ENCODE assay signal across 10 mouse cellular contexts in genomic region chr14:67993611-67994051, GRCm38 (mm10).
DNase-seq lines count a peak whose midpoint lies in the region; ATAC-seq lines count a peak whose summit lies in the region.
"Had no signal": no experiment of that assay in that cellular context is flagged by ENCODE, and none has a peak within 500 bp of the region (broad histone marks: within the 10 kb centered on the region; RNA-seq: fewer than 3 reads in every experiment).

No protein-coding gene starts in this region.

- DNase-seq in layer of hippocampus, adult 9-11 months = peak; percentile 43
- DNase-seq in layer of hippocampus, postnatal 36 days = no peak
- peak; percentile 27 to 77 for DNase-seq in left cerebral cortex, adult 8-10 months (ENCODE audit: low spot score in 2 of 2)
- DNase-seq in right cerebral cortex, postnatal 14 days = peak; percentile 8

- ATAC-seq in forebrain, embryonic 15.5 days (replicated peaks) = no peak
- no peak for ATAC-seq in intestine, embryonic 16.5 days
- ATAC-seq in megakaryocyte-erythroid progenitor cell, adult 5-6 weeks (replicated peaks; ENCODE audit: low FRiP score, low TSS enrichment, poor library complexity, severe bottlenecking) = no peak

- H3K9ac ChIP-seq in forebrain, embryonic 15.5 days (replicated peaks) = no peak overlapping the region
- no peak overlapping the region for H3K9ac ChIP-seq in intestine, embryonic 16.5 days (ENCODE audit: low read depth, low read length)
- H3K9ac ChIP-seq: liver, embryonic 13.5 days; stomach, embryonic 15.5 days had no signal

- peak overlapping the region; percentile 36 for H3K4me2 ChIP-seq in forebrain, embryonic 15.5 days (replicated peaks)
- no peak overlapping the region for H3K4me2 ChIP-seq in intestine, embryonic 16.5 days (ENCODE audit: low read depth, low read length)
- H3K4me2 ChIP-seq: liver, embryonic 13.5 days; stomach, embryonic 15.5 days had no signal

- no peaks in the 10 kb centered on the region for H3K27me3 ChIP-seq in forebrain, embryonic 15.5 days
- no peaks in the 10 kb centered on the region for H3K27me3 ChIP-seq in intestine, embryonic 16.5 days (replicated peaks; ENCODE audit: control insufficient read depth, insufficient read depth, low read length)
- H3K27me3 ChIP-seq: liver, embryonic 13.5 days; stomach, embryonic 15.5 days had no signal

- 48% methylated on average over 13 of the region's 13 CpGs for WGBS in forebrain, embryonic 15.5 days
- WGBS in intestine, embryonic 16.5 days = 65% methylated on average over 13 of the region's 13 CpGs

- no peak overlapping the region for H3K27ac ChIP-seq in forebrain, embryonic 15.5 days (replicated peaks)
- no peak overlapping the region for H3K27ac ChIP-seq in intestine, embryonic 16.5 days (ENCODE audit: low read length)
- H3K27ac ChIP-seq: liver, embryonic 13.5 days; stomach, embryonic 15.5 days had no signal

- H3K36me3 ChIP-seq in forebrain, embryonic 15.5 days = no peaks in the 10 kb centered on the region
- no peaks in the 10 kb centered on the region for H3K36me3 ChIP-seq in intestine, embryonic 16.5 days (ENCODE audit: control insufficient read depth, insufficient read depth, low read length)
- H3K36me3 ChIP-seq: liver, embryonic 13.5 days; stomach, embryonic 15.5 days had no signal

- peaks cover 6% of the 10 kb centered on the region; the same call in 1 of the 2 replicates for H3K4me1 ChIP-seq in forebrain, embryonic 15.5 days
- H3K4me1 ChIP-seq in intestine, embryonic 16.5 days (ENCODE audit: control insufficient read depth, insufficient read depth, low read length) = no peaks in the 10 kb centered on the region
- H3K4me1 ChIP-seq: liver, embryonic 13.5 days; stomach, embryonic 15.5 days had no signal

- no peaks in the 10 kb centered on the region for H3K9me3 ChIP-seq in forebrain, embryonic 15.5 days
- H3K9me3 ChIP-seq in intestine, embryonic 16.5 days (ENCODE audit: control insufficient read depth, low read length) = no peaks in the 10 kb centered on the region
- H3K9me3 ChIP-seq: liver, embryonic 13.5 days; stomach, embryonic 15.5 days had no signal

- H3K4me3 ChIP-seq in forebrain, embryonic 15.5 days = 0 out of 2 replicates have a peak overlapping the region, but pooled peaks have one; percentile 14
- no peak overlapping the region for H3K4me3 ChIP-seq in intestine, embryonic 16.5 days (ENCODE audit: low read length)
- H3K4me3 ChIP-seq: liver, embryonic 13.5 days; myocyte; stomach, embryonic 15.5 days had no signal

Comparison
In these comparisons a context has a peak if more than half of its experiments do, and no peak if none do; other contexts are left out.
1. DNase-seq: peak in layer of hippocampus, adult 9-11 months (single experiment), left cerebral cortex, adult 8-10 months (2 of 2) and right cerebral cortex, postnatal 14 days (single experiment); none in layer of hippocampus, postnatal 36 days (0 of 2).